Mouse (Mus musculus) lung, postnatal 0 days (tissue): Measurements from ENCODE around the gene Cdkal1.

ENCODE experiments used
- CTCF ChIP-seq: IDR thresholded peaks from 2 replicates; pipeline ENCODE4 v1.5.1; 2016; ENCODE audit warnings: antibody characterized with exemption, mild to moderate bottlenecking
- EP300 ChIP-seq: IDR thresholded peaks from 2 replicates; pipeline ENCODE4 v1.6.1; 2016; ENCODE audit warnings: antibody characterized with exemption, mild to moderate bottlenecking, control low read depth

DNA sequence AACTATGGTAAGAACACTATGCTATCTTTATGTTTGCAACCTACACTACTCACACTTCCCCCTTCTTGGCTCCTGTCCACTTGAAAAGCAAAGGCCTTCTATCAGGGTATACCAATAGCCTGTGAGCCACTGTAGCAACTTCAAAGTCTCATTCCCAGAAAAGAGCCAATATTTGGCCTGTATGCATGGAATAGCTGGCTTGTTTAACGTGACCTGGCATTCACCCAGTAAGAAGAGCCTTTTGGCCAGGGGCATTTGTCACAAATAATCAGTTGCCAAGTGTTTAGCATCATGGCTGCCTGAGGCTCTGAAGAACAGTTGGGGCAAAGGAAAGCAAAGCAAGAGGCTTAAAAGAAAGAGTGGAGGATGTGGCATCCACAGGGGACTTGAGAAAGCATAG lies 317.6 kb downstream of the Cdkal1 start:
- TF ChIP-seq EP300 (no peak), CTCF (no peak)
